Mouse (Mus musculus) lung, postnatal 0 days (tissue): ENCODE results near the gene Adamts17. TPM values are rescaled to one million over a fixed set of nuclear protein-coding genes. Genes with fewer than 3 reads are reported as not detected.
A peak's percentile ranks its signal among the peaks of the same experiment; 100 is the strongest.

Source experiments
- ATAC-seq: fragments of 200-750 bp; cut with Nextera tagmentation; 2 replicates; pipeline ENCODE4 v1.8.0; 2017; ENCODE audit warnings: moderate library complexity
- DNase-seq: peaks from one replicate; pipeline ENCODE4 v3.0.0-alpha.2; 2016; ENCODE audit warnings: low spot score
- H3K27ac ChIP-seq: fragments of 300-500 bp; sonication (generic); 2 replicates; pipeline ENCODE4 v1.5.1; 2014; ENCODE audit warnings: antibody characterized with exemption, mild to moderate bottlenecking, low read length, mixed read lengths
- H3K27me3 ChIP-seq: fragments of 300-500 bp; sonication (generic); replicated peaks from 2 replicates; pipeline ENCODE4 v1.6.1; 2014; ENCODE audit warnings: low read length, mixed read lengths; ENCODE audit not compliant: insufficient read depth
- H3K36me3 ChIP-seq: fragments of 300-500 bp; sonication (generic); 2 replicates; pipeline ENCODE4 v1.6.1; 2014; ENCODE audit warnings: low read length, mixed read lengths; ENCODE audit not compliant: insufficient read depth
- H3K4me1 ChIP-seq: fragments of 300-500 bp; sonication (generic); 2 replicates; pipeline ENCODE4 v1.6.1; 2014; ENCODE audit warnings: antibody characterized with exemption, low read depth, low read length, mixed read lengths; ENCODE audit not compliant: insufficient read depth
- H3K4me2 ChIP-seq: fragments of 300-500 bp; sonication (generic); replicated peaks from 2 replicates; pipeline ENCODE4 v1.6.1; 2014; ENCODE audit warnings: low read depth, mild to moderate bottlenecking, low read length, moderate library complexity, mixed read lengths
- H3K4me3 ChIP-seq: fragments of 300-500 bp; sonication (generic); 2 replicates; pipeline ENCODE4 v1.5.1; 2014; ENCODE audit warnings: low read depth, low read length
- H3K9ac ChIP-seq: fragments of 300-500 bp; sonication (generic); replicated peaks from 2 replicates; pipeline ENCODE4 v1.6.1; 2014; ENCODE audit warnings: low read depth, mild to moderate bottlenecking
- H3K9me3 ChIP-seq: fragments of 300-500 bp; sonication (generic); 2 replicates; pipeline ENCODE4 v1.6.1; 2016; ENCODE audit warnings: low read length, mixed read lengths
- CTCF ChIP-seq: IDR thresholded peaks from 2 replicates; pipeline ENCODE4 v1.5.1; 2016; ENCODE audit warnings: antibody characterized with exemption, mild to moderate bottlenecking
- EP300 ChIP-seq: IDR thresholded peaks from 2 replicates; pipeline ENCODE4 v1.6.1; 2016; ENCODE audit warnings: antibody characterized with exemption, mild to moderate bottlenecking, control low read depth
- WGBS: fragments of 180-500 bp; shearing (Covaris S2); extraction: QIAGEN DNeasy Blood & Tissue Kit; methylation state at CpG from one replicate; pipeline ENCODE4 v1.1.7; 2014; 5-methylcytosine and 5-hydroxymethylcytosine counted together
- polyA plus RNA-seq: library from polyadenylated mRNA; unstranded; fragments of >200 nt; fragmentation: Nextera tagmentation; extraction: Ambion mirVana; gene quantifications from 2 replicates; pipeline ENCODE4 v1.2.1, GENCODE M21; 2015

Gene Adamts17
- polyA plus RNA-seq, 1 experiment from 2014 or later: 14.5 TPM

- H3K4me2 ChIP-seq: no peak overlapping the region
- DNase-seq: no peak
- H3K9ac ChIP-seq: no peak overlapping the region
- H3K4me1 ChIP-seq: no peaks in the 10 kb centered on the region; the same call in 1 of the 2 replicates
- no peak overlapping the region for H3K27ac ChIP-seq
- WGBS: 55% methylated on average over 5 of the region's 5 CpGs
- no peak overlapping the region for H3K4me3 ChIP-seq
- H3K36me3 ChIP-seq: no peaks in the 10 kb centered on the region
- H3K27me3 ChIP-seq: no peaks in the 10 kb centered on the region
- H3K9me3 ChIP-seq: no peaks in the 10 kb centered on the region
- no peak for ATAC-seq
- TF ChIP-seq EP300 (no peak), CTCF (no peak)
Observed at GRCm38 (mm10) chr7:66800784-66801183, 38.8 kb upstream of the Adamts17 start.

DNA sequence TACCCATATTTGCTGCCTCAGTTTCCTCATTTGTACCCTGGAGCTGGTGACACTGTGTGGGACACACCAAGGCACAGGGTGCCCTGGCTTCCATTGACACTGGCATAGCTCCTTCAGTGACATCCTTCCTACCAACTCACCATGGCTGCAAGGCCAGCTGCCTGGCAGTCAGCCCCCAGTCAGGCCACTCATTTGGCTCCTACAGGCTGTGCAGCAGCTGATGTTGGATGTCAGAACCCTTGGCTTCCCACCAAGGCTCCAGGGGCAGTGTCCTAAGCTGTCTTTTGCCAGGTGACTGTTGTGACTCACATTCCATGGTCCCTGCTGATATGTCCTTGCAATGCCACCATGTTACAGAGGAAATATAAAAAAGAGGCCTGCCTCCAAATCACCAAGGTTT, 37.8 kb upstream of the Adamts17 start:
- Histone ChIP-seq H3K36me3 (no peaks in the 10 kb centered on the region), H3K4me3 (no peak overlapping the region), H3K4me1 (no peaks in the 10 kb centered on the region; the same call in 1 of the 2 replicates), H3K27ac (no peak overlapping the region), H3K9ac (no peak overlapping the region), H3K4me2 (no peak overlapping the region), H3K27me3 (no peaks in the 10 kb centered on the region), H3K9me3 (no peaks in the 10 kb centered on the region)
- TF ChIP-seq CTCF (no peak), EP300 (no peak)
- no peak for DNase-seq
- no peak for ATAC-seq

DNA sequence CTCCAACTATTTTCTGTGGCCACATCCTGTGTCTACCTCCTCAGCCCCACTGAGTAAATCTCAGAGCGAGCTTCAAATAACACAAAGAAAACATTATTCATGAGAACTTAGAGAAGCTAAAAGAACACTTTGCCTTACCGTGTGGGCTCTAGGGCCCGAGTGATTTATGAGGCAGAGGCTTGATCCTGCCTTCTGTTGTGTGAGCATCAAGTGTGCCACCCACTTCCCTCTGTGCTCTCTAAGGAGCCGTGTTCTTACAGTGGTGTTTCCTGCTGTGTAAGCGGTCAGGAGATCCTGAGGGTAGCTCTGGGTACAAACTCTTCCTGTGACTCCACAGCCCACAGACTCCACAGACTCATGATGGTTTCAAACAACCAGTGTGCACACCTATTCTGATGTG, 35.7 kb upstream of the Adamts17 start:
- Histone ChIP-seq H3K9ac (no peak overlapping the region), H3K4me2 (no peak overlapping the region), H3K9me3 (no peaks in the 10 kb centered on the region), H3K4me3 (no peak overlapping the region), H3K36me3 (no peaks in the 10 kb centered on the region), H3K27ac (no peak overlapping the region), H3K4me1 (no peaks in the 10 kb centered on the region), H3K27me3 (no peaks in the 10 kb centered on the region)
- DNase-seq: no peak
- TF ChIP-seq EP300 (no peak), CTCF (no peak)
- WGBS: 21% methylated on average over 5 of the region's 5 CpGs
- peak; percentile 33; the same call in 1 of the 2 replicates for ATAC-seq

- Histone ChIP-seq H3K36me3 (no peaks in the 10 kb centered on the region), H3K4me2 (no peak overlapping the region), H3K27me3 (no peaks in the 10 kb centered on the region), H3K9me3 (no peaks in the 10 kb centered on the region), H3K27ac (no peak overlapping the region), H3K9ac (no peak overlapping the region), H3K4me1 (no peaks in the 10 kb centered on the region), H3K4me3 (no peak overlapping the region)
- WGBS: 63% methylated on average over 3 of the region's 3 CpGs
- ATAC-seq (no peak), DNase-seq (no peak)
- TF ChIP-seq CTCF: no peak
- no peak for TF ChIP-seq EP300
Observed at GRCm38 (mm10) chr7:66806801-66807200, 32.7 kb upstream of the Adamts17 start.

- DNase-seq (no peak), ATAC-seq (no peak)
- Histone ChIP-seq H3K4me2 (no peak overlapping the region), H3K9ac (no peak overlapping the region), H3K36me3 (no peaks in the 10 kb centered on the region), H3K9me3 (no peaks in the 10 kb centered on the region), H3K27me3 (no peaks in the 10 kb centered on the region), H3K27ac (no peak overlapping the region), H3K4me3 (no peak overlapping the region), H3K4me1 (peaks cover 2% of the 10 kb centered on the region)
- TF ChIP-seq CTCF (no peak), EP300 (no peak)
- 94% methylated on average over 7 of the region's 7 CpGs for WGBS
Observed at GRCm38 (mm10) chr7:66810436-66810835, 29.1 kb upstream of the Adamts17 start.

DNA sequence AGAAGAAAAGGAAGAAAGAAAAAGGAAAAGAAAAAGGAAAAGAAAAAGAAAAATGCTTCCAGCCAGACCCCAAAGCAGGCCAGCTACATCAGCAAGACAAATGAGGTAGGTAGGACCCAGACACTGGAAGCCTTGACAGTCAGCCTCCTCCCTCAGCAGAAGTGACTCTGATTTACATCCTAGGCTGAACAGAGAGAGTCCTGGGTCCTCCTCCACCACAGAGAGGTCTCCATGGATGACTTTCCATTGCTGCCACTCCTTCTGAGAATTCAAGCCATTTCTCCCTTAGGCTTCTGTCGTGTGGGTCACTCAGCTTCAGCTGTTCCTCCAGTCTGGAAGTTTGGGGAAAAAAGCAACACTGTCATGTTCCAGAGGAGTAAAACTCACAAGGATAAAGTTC, 28.2 kb upstream of the Adamts17 start:
- Histone ChIP-seq H3K27me3 (no peaks in the 10 kb centered on the region), H3K9ac (no peak overlapping the region), H3K4me3 (no peak overlapping the region), H3K9me3 (no peaks in the 10 kb centered on the region), H3K27ac (no peak overlapping the region), H3K36me3 (no peaks in the 10 kb centered on the region), H3K4me1 (peaks cover 2% of the 10 kb centered on the region), H3K4me2 (no peak overlapping the region)
- no peak for TF ChIP-seq EP300
- TF ChIP-seq CTCF: no peak
- 67% methylated on average over 1 of the region's 1 CpGs for WGBS
- ATAC-seq (no peak), DNase-seq (no peak)

- Histone ChIP-seq H3K9me3 (no peaks in the 10 kb centered on the region), H3K27me3 (no peaks in the 10 kb centered on the region), H3K36me3 (no peaks in the 10 kb centered on the region), H3K27ac (no peak overlapping the region), H3K4me3 (no peak overlapping the region), H3K4me2 (no peak overlapping the region), H3K4me1 (peaks cover 2% of the 10 kb centered on the region), H3K9ac (no peak overlapping the region)
- TF ChIP-seq CTCF (no peak), EP300 (no peak)
- no peak for DNase-seq
- ATAC-seq: no peak
- 92% methylated on average over 4 of the region's 4 CpGs for WGBS
Observed at GRCm38 (mm10) chr7:66812289-66812688, 27.2 kb upstream of the Adamts17 start.
